Mouse (Mus musculus): ENCODE results near the gene Nos3.
A peak's percentile ranks its signal among the peaks of the same experiment; 100 is the strongest.

Gene Nos3

DNA sequence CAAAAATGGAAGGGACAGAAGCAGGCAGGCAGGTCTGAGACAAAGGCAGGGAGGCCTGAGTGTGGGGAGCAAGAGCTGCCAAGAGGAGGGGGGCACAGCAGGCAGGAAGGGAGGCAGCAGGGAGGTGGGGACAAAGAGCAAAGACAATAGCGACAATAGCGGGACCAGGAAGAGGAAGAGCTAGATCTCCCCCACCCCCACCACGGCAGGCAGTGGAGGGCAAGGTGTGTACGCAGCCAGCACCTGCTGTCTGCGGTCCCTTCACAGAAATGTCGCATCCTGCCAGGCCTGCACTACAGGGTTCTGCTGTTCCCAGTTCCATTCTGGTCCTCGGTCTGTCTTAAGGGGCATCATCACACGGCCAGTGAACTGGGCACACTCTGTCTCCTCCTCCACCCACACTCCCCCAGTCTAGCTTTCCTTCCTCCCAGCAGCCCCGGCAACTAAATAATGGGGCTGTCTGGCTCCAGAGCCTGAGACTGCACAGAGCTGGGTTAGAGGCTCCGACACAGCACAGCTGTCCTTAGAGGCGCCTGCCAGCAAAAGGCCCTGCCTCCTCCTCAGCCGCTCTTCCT is 20.0 kb upstream of the Nos3 start:
- no peak for DNase-seq (ENCODE audit: low read depth, low spot score)

DNA sequence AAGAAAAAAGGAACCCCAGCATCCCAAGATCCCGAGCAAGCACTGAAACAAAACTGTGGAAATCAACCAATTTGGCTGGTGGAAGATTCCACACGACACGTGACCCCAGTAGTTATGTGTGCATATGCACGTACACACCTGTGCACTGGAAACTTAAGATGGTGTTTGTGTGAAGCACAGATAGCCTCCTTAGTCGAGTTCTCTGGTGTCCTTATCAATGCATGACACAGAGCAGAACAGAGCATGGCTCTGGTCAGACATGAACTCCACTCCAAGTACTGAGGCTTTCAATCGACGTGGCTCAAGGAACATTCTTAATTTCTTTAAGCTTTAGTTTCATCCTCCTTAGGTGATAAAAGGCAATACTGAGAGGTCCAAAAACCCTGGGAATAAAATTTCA is 18.3 kb upstream of the Nos3 start:
- no peak for DNase-seq (ENCODE audit: low read depth, low spot score)

DNA sequence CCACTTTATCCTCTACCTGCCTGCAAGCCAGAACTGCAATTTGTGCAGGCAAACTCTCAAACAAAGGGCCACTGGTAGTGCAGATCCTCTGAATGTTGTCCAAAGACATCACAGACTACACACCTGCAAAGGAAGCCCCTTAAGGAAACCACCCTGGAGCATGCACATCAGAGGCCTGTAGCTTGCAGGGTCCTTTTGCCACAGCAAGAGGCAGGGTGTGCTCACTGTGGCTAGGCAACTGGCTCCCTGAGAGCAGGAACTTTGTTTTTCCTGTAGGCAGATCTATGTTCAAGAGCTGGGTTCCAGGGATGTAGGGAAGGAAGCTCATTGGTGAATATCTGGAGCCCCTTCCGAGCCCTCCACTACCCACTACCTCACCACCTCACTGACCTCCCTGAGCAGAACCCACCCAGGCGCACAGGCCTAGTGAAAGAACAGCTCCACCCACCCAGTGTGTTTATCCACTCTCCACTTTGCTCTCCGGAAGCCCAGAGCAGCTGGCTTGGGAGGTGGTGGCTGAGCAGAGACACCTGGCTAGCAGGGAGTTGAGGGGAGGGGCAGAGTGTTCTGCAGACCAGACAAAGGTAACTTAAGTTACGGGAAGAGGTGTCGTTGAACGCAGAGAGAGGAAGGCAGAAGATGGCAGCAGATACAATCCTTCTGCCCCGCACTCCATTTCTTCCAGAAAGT is 17.3 kb upstream of the Nos3 start:
- DNase-seq (ENCODE audit: low read depth, low spot score), result no peak

DNA sequence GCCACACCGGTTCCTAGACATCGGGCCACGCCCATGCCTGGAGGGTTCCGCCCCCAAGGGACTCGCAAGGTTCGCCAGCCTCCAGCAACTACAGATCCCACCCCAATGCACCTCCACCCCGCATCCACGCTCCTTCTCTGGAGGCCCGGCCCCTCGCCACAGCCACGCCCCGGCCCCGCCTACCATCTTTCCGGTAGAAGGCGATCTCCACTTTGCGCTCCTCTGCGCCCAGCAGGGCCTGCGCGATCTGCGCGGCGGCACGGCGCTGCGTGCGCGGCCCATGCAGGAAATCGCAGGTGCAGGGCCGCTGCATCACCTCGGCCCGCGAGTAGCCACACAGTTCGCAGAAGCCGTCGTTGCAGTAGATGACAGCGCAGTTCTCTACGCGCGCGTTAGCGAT is 16.5 kb upstream of the Nos3 start:
- DNase-seq (ENCODE audit: low read depth, low spot score), result no peak

DNA sequence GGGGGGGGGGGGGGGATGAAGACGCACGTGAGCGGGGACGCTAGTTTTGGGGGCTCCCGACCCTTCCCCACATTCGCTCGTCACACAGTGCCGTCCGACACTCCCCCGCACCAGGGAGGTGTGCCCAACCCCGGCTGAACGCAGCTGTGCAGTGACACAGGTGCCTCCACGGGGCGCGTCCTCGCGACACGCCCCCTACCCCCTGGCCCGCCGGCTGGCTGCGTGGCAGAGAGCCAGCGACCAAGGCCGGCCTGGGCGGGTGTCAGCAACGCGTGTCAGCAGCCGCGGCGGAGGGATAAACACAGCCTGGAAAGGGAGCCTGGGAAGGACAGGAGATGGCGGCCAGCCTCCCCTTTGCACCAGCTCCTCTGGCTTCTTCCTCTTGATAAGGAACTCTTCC is 16.1 kb upstream of the Nos3 start:
- DNase-seq (ENCODE audit: low read depth, low spot score), result no peak

DNA sequence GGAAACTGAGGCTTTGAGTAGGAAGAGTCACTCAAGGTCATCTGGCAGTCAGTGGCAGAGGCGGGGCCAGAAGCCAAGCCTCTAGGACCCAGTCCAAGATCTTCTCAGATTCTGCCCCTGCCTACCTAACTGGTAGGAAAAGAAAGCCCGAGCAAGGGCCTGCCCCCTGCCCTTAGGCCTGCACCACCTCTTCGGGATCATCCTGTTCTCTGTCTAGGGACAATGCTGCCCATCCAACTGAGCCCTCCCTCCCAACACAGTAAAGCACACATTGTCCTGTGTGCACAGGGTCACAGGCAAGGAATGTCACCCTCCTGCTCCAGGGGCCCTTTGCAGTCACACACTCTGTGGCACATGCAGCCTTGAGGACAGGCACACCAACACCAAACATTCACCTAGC is 14.5 kb upstream of the Nos3 start:
- DNase-seq (ENCODE audit: low read depth, low spot score), result no peak

DNA sequence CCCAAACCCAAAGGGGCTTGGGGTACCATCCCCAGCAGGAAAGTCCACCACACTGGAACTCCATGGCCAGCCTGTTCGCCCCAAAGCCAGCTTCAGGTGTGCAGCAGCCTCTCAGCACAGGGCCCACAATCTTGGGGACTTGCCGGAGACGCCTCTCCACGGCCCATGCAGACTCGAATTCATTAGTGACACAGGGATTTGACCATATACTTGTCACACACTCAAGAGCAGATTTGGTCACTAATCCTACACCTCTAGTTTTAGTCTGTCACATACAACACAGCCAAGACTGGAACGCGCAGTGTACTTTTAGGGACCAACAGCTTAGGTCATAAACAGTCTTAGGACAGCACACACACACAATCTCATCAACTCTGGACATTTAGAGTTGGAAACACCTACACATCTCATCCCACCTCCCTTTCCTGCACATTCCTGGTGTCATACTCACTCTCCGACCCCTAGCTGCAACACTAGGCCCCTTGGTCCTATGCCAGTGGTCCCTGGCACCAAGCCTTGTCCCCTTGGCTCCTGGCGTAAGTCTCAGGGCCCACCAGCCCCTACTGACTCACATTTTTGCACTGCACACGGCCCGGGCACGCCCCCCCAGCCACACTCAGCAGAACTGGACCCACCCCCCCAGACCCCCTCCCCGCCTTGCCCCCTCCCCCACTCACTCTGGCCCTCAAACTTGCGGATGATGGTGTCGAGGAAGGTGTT is 13.9 kb upstream of the Nos3 start:
- no peak for DNase-seq (ENCODE audit: low read depth, low spot score)

DNA sequence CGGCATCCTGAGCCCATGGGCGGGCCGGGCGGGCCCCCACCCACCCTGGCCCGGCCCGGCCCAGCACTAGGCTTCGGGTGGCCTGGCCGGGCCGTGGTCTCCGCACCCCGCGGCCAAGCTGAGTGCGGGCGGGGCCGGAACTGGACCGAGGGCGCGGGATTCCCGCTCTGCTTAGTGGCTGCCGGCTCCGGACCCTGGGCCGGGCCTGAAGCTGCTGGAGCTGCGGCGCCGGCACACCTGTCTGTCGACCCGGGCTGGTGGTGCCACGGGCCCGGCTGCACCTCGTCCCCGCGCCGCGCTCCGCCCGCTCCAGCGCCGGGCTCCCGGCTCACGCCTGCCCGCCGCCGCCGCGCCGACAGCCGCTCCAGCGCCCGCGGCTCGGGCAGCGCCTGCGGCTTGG is 13.3 kb upstream of the Nos3 start, which contains the start of gene Kcnh2:
Gene Kcnh2 (minus strand): TSS at position 327 of the 400 bp plus-strand sequence.
- no peak for DNase-seq (ENCODE audit: low read depth, low spot score)

DNA sequence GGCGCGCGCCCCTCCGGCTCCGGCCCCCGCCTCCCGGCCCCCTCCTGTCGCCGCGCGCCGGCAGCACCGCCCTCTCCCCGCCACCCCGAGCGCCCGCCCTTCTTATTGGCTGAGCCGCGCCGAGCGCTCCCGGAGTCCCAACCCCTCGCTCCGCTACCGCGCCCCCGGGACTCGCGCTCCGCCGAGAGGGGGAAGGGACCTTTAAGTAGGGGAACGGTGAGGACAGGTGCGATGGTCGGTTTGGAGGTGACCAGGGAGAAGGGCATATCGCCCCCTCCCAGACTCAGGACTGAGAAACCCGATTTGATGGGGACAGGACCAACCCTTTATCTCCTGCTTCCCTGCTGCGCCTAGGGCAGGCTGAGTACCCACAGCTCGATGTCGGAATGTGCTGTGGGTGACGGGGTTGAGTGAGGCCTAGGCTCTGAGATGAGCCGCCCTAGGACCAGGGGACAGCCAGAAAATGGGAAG is 12.9 kb upstream of the Nos3 start:
- DNase-seq (ENCODE audit: low read depth, low spot score), result no peak

DNA sequence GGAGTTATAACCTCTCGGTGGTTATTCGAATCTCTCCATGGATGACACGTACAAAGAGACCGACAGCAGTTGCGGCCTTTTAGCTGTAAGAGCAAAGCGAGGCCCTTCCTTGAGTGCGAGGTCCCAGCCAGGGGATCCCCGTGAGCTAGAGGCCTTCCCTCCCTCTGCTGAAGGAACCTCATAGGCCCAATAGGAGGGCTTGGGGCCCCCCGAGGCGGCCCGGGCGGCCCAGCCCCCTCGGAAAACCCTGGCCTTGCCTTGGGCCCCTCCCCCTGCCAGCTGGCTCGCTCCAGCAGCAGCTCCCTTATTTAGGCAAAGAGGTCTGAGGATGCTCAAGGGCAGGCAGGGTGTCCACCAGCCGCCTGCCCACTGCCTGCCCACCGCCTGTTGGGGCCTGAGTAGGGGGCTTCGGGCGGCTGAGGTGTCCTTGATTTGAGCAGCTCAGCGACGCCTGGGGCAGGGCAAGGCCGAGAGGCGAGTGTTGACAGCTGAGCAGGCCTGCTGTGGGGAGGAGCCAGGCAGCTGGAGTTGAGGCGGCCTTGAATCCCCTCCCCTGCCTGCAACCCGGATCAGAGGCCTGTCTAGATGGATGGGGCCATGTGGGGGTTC is 12.3 kb upstream of the Nos3 start:
- DNase-seq (ENCODE audit: low read depth, low spot score), result no peak

DNA sequence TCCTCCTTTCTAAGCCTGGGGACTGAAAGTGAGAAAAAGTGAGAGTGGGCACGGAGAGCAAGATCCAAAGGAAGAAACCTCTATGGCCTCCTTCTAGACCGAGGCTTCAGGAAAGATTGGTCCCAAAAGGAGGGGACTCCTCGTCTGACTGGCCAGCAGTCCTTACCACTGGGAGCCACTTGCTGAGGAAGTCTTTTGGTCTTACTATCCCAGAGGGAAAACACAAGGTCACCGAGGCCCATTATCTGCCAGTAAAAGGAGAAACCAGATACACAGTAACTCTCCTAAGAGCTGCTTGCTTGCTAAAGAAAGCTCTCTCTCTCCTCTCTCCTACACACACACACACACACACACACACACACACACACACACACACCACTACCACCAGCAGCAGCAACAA is 11.3 kb upstream of the Nos3 start:
- no peak for DNase-seq (ENCODE audit: low read depth, low spot score)

DNA sequence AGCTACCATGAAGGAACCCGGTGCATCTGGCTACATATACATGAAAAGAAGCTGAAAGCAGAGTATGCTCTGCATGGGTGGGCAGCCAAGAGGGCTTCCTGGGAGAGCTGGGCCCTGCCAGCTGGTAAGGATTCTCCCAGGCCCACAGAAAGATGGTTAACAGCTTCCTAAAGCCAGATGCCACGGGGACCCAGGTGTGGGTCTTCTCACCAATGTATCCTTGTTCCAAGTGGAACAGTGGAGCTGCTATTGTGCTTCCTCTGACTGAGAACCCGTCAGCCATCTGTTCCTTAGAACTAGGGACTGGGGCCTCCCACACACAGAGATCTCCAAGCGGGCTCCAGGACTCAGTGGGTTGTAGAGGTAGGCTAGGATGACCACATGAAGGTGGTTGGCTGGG is 7.8 kb upstream of the Nos3 start:
- no peak for DNase-seq (ENCODE audit: low read depth, low spot score)

DNA sequence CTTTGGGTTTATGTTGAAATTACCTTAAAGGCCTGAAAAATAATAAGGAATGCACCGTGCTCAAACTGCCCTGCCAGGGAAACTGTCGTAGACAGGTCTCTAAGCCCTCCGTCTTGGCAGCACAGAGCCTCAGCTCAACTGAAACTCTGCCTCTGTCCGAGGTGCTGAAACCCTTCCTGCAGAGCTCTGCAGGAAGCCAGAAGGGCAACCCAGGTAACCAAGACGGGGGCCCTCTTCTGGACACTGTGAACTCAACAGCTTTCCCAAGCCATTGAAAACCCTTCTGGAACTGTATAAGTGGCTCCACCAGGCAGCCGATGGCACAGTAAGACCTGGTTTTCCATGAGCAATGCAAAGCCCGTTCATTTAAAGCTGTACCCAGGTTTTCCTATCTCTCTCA is 7.1 kb upstream of the Nos3 start:
- DNase-seq (ENCODE audit: low read depth, low spot score), result peak; percentile 86

DNA sequence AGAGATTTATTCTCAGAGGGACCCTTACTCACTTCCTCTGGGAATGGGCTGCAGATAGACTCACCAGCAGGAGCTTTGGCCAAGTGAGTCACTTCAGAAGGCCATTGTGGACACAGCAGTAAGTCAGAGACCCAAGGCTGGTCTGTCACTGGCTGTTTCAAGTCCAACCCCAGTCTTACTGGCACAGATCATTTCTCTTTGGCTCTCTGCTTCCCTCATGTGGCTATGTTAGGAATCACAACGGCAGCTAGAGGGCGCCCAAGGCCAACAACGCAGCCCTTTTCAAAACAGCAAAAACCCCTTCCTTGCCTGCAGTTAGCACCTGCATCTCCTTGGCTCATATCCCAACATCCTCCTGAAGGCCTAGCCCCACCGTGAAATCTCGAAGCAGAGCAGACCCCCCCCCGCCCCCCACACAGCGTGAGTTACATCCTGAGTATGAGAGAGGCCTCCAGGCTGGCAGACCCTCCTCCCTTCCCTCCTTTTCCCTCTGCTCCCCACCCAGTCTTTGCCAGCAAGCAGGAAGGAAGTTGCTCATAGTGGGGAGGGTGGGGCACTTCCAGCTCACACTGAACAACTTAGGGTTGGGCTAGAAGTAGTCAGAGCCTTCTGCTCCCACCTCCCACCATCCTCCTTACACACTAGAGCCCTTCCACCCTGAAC is 3.7 kb upstream of the Nos3 start:
- DNase-seq (ENCODE audit: low read depth, low spot score), result no peak

DNA sequence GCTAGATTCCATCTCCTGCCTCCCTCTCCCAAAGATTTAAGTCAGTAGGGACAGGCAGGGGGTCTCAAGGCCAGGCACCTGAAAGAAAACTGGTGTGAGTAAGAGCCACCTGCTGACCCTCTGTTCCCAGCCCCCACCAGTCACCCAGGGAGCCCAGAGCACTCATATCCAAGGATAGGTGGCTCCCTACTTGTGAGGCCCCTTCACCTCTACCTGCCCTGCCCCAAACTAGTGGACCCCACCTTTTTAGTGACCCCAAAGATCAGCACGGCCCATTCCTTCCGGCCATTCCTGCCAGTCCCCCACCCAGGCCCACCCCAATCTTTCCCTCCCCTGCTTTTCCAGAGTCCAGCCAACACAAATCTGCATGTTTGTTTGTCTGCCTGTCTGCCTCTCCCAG is 1.1 kb upstream of the Nos3 start:
- no peak for DNase-seq (ENCODE audit: low read depth, low spot score)

DNA sequence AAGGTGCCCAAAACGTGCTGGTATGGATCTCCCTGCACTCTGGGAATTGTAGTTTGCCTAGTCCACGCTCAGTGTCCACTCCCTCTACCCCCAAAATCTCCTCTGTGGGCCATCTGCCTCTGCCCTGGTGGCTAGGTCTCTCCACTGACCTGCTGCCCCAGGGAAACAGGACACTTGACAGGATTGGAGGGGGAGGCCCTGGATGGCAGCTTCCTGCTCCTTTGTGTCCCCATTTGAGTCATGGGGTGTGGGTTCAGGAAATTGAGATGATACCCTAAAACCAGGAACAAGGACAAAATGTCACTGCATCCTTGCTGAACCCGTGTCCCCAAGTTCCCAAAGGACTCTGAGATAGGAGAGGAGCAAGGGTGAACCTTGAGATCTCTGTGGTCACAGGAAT is 549 bp upstream of the Nos3 start:
- no peak for DNase-seq (ENCODE audit: low read depth, low spot score)

DNA sequence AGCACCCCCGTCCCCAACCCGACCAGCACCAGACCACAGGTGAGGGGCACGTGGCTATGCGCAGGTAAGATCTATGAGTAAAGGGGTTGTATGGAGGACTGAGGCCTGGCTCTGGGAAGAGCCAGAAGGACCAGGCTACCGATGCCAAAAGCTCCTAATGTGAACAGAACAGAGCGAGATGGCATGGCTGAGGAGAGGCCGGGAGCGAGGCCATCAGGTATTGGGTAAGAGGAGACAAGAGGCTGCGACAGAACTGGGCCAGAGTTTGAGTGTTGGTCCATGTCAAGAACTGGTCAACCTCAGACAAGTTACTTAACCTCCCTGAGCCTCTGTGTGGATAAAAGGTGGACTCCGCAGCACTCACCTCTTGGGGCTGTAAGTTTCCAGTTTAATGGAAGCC is 353 bp downstream of the Nos3 start:
- no peak for DNase-seq (ENCODE audit: low read depth, low spot score)

DNA sequence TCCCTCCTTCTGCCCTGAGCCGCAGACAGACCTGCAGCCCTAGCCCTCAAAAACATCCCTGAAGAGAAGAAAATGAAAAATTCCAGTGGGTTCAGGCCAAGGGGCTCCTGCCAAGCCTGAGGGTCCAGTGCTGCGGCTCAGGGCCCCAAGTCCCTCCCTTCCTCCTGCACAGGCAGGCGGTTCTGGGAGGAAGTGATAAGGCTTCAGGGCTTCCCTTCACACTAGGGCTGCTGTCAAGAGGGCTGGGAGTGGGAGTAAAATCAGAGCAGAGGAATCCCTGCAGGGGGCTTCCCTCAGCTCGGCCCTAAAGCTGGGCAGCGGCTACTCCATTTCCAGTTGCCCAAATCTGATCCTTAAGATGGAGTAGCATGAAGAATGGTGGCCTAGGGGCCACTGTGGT is 918 bp downstream of the Nos3 start:
- DNase-seq (ENCODE audit: low read depth, low spot score), result no peak

DNA sequence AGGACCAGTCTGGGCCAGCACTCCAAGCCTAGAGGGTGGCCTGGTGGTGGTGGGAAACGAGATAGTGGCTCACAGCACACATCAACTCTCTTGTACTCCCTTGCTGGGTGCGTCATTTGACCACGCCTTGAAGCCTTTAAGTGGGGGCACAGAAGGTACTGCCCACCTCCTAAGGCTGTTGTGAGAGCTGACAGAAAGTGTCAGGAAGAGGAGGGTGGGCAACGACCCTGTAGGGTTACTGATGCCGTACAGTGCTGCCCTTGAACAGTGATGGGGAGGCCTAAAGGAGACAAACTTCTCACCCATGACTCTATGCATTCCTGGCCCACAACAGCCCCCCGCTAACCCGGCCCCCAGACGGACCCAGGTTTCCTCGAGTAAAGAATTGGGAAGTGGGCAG is 1.8 kb downstream of the Nos3 start:
- DNase-seq (ENCODE audit: low read depth, low spot score), result no peak

DNA sequence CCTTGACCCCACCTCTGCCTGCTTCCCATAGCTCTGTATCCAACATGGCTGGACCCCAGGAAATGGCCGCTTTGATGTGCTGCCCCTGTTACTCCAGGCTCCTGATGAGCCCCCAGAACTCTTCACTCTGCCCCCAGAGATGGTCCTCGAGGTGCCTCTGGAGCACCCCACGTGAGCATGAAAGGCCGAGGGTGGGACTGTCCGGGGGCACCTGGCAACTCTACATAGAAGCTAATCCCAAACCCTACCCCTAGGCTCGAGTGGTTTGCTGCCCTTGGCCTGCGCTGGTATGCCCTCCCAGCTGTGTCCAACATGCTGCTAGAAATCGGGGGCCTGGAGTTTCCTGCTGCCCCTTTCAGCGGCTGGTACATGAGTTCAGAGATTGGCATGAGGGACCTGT is 5.2 kb downstream of the Nos3 start:
- DNase-seq (ENCODE audit: low read depth, low spot score), result no peak

DNA sequence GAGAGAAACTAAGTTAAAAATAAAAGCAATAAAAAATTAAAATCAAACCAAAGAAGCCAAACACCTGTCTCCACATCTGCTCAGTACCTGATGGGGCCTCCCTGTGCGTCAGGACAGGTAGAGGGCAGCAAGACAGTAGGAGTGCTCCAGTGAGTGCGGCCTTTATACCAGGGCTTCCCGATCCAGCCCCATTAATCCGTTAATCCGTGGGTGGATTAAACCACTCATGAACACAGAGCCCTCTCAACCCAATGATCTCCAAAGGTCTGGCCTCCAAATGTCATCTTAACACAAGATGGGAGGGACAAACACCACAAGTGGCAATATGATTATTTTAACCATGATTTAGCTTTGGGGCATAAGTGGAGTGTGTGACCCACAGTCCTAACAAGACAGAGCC is 9.2 kb downstream of the Nos3 start:
- DNase-seq (ENCODE audit: low read depth, low spot score), result no peak

DNA sequence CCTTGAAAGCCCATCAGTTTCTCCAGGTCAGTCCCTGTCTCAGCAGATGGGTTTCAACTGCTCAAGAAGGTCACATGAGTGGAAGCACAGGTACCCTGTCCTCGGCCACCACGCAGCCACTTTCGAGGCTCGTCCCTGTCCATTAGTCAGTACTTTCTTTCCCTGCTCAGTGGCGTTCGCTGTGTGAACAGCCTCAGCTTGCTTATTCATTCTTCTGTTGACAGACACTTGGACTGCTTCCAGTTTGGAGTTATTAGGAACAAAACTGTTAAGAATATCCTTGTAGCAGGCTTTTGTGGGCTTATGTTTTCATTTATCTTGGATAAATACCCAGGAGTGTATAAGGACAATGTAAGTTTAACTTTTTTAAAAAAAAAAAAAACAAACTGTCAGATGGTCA is 9.6 kb downstream of the Nos3 start:
- no peak for DNase-seq (ENCODE audit: low read depth, low spot score)
